Mouse (Mus musculus): ENCODE measurements around the gene Stx12.

Stx12 gene

GRCm38 (mm10) chr4:132864856-132865255, 19.5 kb downstream of the Stx12 start:
- in situ Hi-C loops (cut with MboI, MseI), result no loop called here

GRCm38 (mm10) chr4:132863012-132863411, 21.3 kb downstream of the Stx12 start:
- in situ Hi-C loops (cut with MboI, MseI), result no loop called here

- in situ Hi-C loops (cut with MboI, MseI), result no loop called here
Measured at GRCm38 (mm10) chr4:132860880-132861279, 23.4 kb downstream of the Stx12 start.

GRCm38 (mm10) chr4:132843705-132844071, 40.6 kb downstream of the Stx12 start:
- in situ Hi-C loops (cut with MboI, MseI), result loop anchor here in 1 of 2 experiments (5.0 kb wide), 1 partner anchor 84 kb away; no protein-coding TSS in a partner anchor

GRCm38 (mm10) chr4:132842970-132843704, 41.2 kb downstream of the Stx12 start, which contains the start of gene Ppp1r8:
Ppp1r8 (minus strand) TSS chr4:132843169.
- in situ Hi-C loops (cut with MboI, MseI), result loop anchor here in 1 of 2 experiments (5.0 kb wide), 1 partner anchor 84 kb away; no protein-coding TSS in a partner anchor

- in situ Hi-C loops (cut with MboI, MseI), result loop anchor here in 1 of 2 experiments (5.0 kb wide), 1 partner anchor 85 kb away; no protein-coding TSS in a partner anchor
Measured at GRCm38 (mm10) chr4:132842281-132842906, 41.9 kb downstream of the Stx12 start.

GRCm38 (mm10) chr4:132841493-132841892, 42.8 kb downstream of the Stx12 start:
- in situ Hi-C loops (cut with MboI, MseI), result loop anchor here in 1 of 2 experiments (5.0 kb wide), 1 partner anchor 86 kb away; no protein-coding TSS in a partner anchor

- in situ Hi-C loops (cut with MboI, MseI), result loop anchor here (5.0 kb wide), 1 partner anchor 46 kb away; no protein-coding TSS in a partner anchor
Measured at GRCm38 (mm10) chr4:132823614-132824366, 60.5 kb downstream of the Stx12 start.

GRCm38 (mm10) chr4:132818442-132818841, 65.9 kb downstream of the Stx12 start:
- in situ Hi-C loops (cut with MboI, MseI), result no loop called here

- in situ Hi-C loops (cut with MboI, MseI), result no loop called here
Measured at GRCm38 (mm10) chr4:132816855-132817254, 67.5 kb downstream of the Stx12 start.

- in situ Hi-C loops (cut with MboI, MseI), result no loop called here
Measured at GRCm38 (mm10) chr4:132816404-132816803, 67.9 kb downstream of the Stx12 start.

- in situ Hi-C loops (cut with MboI, MseI), result no loop called here
Measured at GRCm38 (mm10) chr4:132809621-132810020, 74.7 kb downstream of the Stx12 start.

GRCm38 (mm10) chr4:132807771-132808641, 76.3 kb downstream of the Stx12 start:
- in situ Hi-C loops (cut with MboI, MseI), result no loop called here

- in situ Hi-C loops (cut with MboI, MseI), result no loop called here
Measured at GRCm38 (mm10) chr4:132806620-132807191, 77.6 kb downstream of the Stx12 start.

- in situ Hi-C loops (cut with MboI, MseI), result no loop called here
Measured at GRCm38 (mm10) chr4:132805599-132806197, 78.6 kb downstream of the Stx12 start.

GRCm38 (mm10) chr4:132805146-132805545, 79.2 kb downstream of the Stx12 start:
- in situ Hi-C loops (cut with MboI, MseI), result no loop called here

- in situ Hi-C loops (cut with MboI, MseI), result no loop called here
Measured at GRCm38 (mm10) chr4:132804331-132804730, 80.0 kb downstream of the Stx12 start.

- in situ Hi-C loops (cut with MboI, MseI), result no loop called here
Measured at GRCm38 (mm10) chr4:132803876-132804275, 80.4 kb downstream of the Stx12 start.
